Mouse (Mus musculus) lung, adult 2 months (tissue): ENCODE measurements at regions not wholly inside any gene's neighbourhood (a gene's known extent, or its start where the extent isn't known, plus 50 kb on each side); places are given as distances from the start of the nearest gene placed in this dataset.

Source experiments
- CTCF ChIP-seq: fragments of 200-500 bp; IDR thresholded peaks from 2 replicates; pipeline ENCODE4 v1.5.1; 2011; ENCODE audit warnings: mild to moderate bottlenecking, low read length, control low read depth; ENCODE audit not compliant: insufficient read depth
- POLR2A ChIP-seq: fragments of 200-500 bp; IDR thresholded peaks from 2 replicates; pipeline ENCODE4 v1.6.1; 2011; ENCODE audit warnings: low read depth, mild to moderate bottlenecking, control low read depth, low read length, borderline replicate concordance; ENCODE audit errors: extremely low read depth

GRCm38 (mm10) chr9:30190078-30190477 lies 227.1 kb upstream of the Ntm start:
- TF ChIP-seq CTCF (no peak), POLR2A (no peak)
